In the genomic region with DNA sequence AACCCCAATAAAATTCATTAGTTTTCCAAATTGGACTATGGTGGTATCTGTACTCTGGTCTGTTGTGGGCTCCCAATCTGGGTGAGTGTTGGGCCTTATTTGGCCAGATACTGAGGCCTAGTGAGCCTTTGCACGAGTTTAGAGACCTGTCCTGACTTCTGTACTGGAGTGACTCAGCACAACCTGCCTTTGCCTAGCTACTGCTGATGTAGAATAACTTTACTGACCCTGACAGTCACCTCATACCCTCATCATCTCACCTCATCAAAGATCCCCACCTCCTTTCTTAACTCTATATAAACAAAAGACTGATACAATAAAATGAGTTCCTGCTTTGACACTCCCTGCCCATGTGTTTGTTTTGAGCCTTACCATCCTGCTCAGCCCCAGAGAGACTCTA, we compare ENCODE assay signal across 25 mouse cellular contexts. TPM values are rescaled to one million over a fixed set of nuclear protein-coding genes. Genes with fewer than 3 reads are reported as not detected.
"Had no signal": no experiment of that assay in that cellular context is flagged by ENCODE, and none has a peak within 500 bp of the region (broad histone marks: within the 10 kb centered on the region; RNA-seq: fewer than 3 reads in every experiment).

No protein-coding gene starts in this region.

- H3K4me1 ChIP-seq: neural tube, embryonic 13.5 days; neural tube, embryonic 15.5 days; stomach, embryonic 15.5 days had no signal

- H3K27me3 ChIP-seq: neural tube, embryonic 15.5 days; stomach, embryonic 15.5 days had no signal

- H3K4me3 ChIP-seq: neural tube, embryonic 13.5 days; neural tube, embryonic 15.5 days; stomach, embryonic 15.5 days had no signal

- H3K27ac ChIP-seq: neural tube, embryonic 13.5 days; neural tube, embryonic 15.5 days; stomach, embryonic 15.5 days; stomach, postnatal 0 days had no signal

- H3K9ac ChIP-seq: neural tube, embryonic 13.5 days; neural tube, embryonic 15.5 days; stomach, embryonic 15.5 days had no signal

- H3K9me3 ChIP-seq: neural tube, embryonic 13.5 days; neural tube, embryonic 15.5 days; stomach, embryonic 15.5 days had no signal

- H3K36me3 ChIP-seq: neural tube, embryonic 13.5 days; neural tube, embryonic 15.5 days; stomach, embryonic 15.5 days had no signal

- DNase-seq: retina, postnatal 1 day; right cerebral cortex, adult 18-20 months; right cerebral cortex, postnatal 14 days; right cerebral cortex, postnatal 25 days; right cerebral cortex, postnatal 4 days; spleen, adult 18-20 months; thymus, adult 18-20 months; thymus, adult 2 months; thymus, postnatal 14 days; thymus, postnatal 25 days; thymus, postnatal 36 days; thymus, postnatal 4 days had no signal

RNA-seq across cellular contexts. Expression of a gene that starts 24.3 kb away (rescaled TPM):
- polyA plus RNA-seq: neural tube, embryonic 14.5 days; neural tube, embryonic 15.5 days; stomach, embryonic 14.5 days; stomach, postnatal 0 days; testis, adult 2 months had no signal

RNA-seq across cellular contexts. Expression of a gene that starts 56.5 kb away (rescaled TPM):
- total RNA-seq: neutrophil, adult 5-6 weeks had no signal
- polyA plus RNA-seq: neural tube, embryonic 13.5 days; neural tube, embryonic 14.5 days; small intestine, adult 2 months; spleen, adult 2 months; stomach, embryonic 14.5 days; stomach, embryonic 15.5 days; stomach, embryonic 16.5 days; stomach, postnatal 0 days; testis, adult 2 months; thymus, adult 2 months; thymus, postnatal 0 days; urinary bladder, adult 2 months had no signal
